Mouse (Mus musculus) Muller cell, postnatal 12 days (primary cell): Measurements from ENCODE around the gene Slc18a3.

Experiments used
- DNase-seq: peaks from one replicate; pipeline ENCODE4 v3.0.0-alpha.2; 2015; ENCODE audit errors: inconsistent ontology term

Gene Slc18a3

DNA sequence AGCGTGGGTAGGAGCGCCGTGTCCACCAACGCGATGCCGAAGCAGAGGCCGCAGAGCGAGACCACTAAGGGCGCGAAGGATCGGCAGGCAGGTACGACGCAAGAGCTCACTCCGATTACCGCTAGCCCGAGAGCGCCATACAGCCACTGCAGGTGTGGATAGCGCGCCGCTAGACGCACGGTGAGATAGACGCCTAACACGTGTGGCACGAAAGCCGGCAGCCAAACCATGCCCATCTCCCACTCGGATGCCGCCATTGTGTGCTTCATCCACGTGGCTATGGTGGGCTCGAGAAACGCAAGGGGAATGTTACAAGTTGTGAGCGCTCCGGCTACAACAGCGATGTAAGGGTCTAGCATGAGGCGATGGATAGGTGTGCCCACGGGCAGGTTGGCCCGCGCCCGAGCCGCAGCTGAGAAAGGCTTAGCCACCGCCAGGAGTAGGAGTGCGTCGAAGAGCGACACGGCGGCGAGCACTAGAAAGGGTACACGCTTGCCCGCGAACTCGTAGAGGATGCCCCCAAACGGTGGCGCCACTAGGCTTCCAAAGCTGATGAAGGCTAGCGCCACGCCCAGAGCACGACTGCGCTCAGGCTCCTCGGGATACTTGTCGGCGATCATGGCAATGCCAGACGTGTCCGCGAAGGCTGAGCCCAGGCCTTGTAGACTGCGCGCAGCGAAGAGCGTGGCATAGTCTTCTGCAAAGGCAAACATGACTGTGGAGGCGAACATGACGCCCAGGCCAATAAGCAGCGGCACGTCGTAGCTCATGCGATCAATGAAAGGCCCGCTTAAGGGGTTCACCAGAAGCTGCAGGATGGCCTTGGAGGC lies 1.2 kb downstream of the Slc18a3 start:
- DNase-seq: no peak

- DNase-seq: no peak
These were observed 12.1 kb downstream of the Slc18a3 start for GRCm38 (mm10) chr14:32452552-32452951.

DNA sequence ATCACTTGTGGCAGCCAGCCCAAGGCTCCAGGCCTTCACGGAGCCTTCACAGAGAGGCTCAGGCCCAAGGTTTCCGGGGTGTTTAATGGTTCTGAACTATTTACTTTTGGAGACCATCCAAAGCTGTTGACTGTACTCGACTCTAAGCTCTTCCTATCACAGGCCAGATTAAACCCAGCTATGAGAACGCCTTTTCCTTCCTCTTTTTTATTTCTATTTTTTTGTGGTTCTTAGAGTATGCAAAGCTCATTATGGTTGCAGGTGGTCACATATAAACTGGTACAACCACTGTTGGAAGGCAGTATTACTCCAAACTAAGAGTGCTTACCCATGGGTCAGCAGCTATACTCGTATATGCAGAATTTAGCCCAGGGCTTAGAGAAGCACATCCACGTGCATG lies 17.7 kb downstream of the Slc18a3 start:
- no peak for DNase-seq

- peak; percentile 50 for DNase-seq
These were observed 21.2 kb downstream of the Slc18a3 start for GRCm38 (mm10) chr14:32443446-32443845.

DNA sequence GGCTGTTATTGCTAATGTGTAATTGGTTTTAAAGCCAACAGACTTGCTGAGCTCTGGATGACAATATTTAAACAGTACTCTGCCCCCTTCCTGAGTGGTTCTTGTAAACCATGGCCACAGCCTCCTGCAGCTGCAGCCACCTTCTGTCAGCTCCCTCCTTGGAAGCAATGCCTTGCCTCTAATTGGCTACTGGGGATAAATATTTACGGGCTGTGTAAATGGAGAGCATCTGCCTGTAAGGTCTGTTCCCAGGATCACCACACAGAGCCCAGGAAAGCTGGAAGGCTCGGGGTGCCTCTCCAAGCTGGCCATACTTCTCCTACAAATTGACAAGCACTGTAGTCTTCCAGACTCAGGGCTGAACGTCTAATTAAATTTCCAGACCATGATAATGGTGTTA lies 24.9 kb downstream of the Slc18a3 start:
- no peak for DNase-seq

DNA sequence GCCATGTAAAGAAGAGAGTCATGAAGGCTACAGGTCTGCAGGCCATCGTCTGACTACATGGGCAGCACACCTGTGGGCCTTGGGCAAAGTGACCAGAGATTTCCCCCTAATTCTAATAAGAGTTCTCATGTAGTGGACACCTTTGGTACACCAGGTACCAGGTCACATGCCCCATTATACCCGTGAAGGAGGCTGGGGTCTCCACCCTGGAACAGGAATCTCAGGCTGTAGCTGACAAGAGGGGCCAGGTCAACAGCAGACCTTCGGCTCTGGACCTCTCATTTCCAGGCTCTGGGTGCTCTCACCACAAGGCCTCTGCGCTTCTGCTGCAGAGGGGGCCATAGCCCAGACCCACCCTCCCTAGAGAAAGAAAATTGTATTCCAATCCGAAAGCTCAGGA lies 25.3 kb downstream of the Slc18a3 start:
- DNase-seq: no peak

GRCm38 (mm10) chr14:32437352-32437793 lies 27.3 kb downstream of the Slc18a3 start:
- DNase-seq: no peak

DNA sequence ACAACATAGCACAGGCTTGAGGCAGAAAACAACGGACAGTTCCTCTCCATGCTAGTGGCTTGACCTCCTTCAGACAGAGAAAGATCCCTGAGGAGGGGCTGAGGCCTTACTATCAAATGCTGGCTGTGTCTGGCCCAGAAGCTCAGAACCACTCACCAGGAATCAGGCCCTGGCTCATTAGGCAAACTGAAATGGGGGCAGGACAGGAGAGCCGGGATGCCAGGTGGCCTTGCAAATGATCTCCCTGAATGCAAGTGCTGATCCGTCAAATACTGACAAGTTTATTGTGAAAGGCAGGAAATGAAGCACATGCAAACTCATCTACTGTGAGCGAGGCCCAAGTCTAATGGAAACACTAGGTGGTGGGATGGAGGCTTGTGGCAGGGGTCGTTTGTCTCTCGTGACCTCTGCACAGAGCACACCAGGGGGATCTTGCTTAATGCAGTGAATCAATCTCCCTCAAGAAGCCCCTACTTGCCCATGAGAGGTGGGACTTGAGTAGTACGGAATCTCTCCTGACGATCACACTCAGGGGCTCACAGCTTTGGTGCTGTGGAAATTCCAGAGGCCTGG lies 35.5 kb downstream of the Slc18a3 start:
- peak; percentile 53 for DNase-seq

DNA sequence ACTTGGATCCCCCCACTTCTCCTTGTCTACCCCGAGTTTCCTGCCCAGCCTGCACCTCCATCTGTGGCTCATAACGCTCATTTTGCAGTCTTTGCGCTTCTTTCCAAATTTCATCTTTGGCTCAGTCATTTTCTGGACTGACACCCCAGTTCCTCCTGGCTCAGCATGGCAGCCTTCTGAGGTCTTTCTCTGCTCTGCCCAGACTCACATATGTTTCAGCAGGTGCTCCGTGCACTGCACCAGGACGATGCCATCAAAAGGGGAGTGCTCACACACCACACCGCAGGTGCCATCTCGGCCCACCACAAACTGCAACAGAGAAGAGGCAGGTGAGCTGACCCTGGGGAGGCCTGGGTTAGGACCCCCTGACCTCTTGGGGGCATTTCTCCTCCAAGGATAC lies 40.7 kb downstream of the Slc18a3 start:
- DNase-seq: no peak

GRCm38 (mm10) chr14:32418747-32419146 lies 45.9 kb downstream of the Slc18a3 start:
- no peak for DNase-seq
